Mouse (Mus musculus) v-Abl transformed pro-B cells (cell line): ENCODE results near the gene Rgp1.

Experiments
- in situ Hi-C, 2 experiments: fragments of 400-800 bp; cut with MboI; formaldehyde crosslinking; loops; one replicate each; pipeline ENCODE4 v1.15.1; 2025; ENCODE audit not compliant: unreplicated experiment in 2 of 2

The Rgp1 gene

GRCm38 (mm10) chr4:43631046-43631955 lies 52.8 kb downstream of the Rgp1 start, which contains the start of gene Npr2:
TSS of gene Npr2 (plus strand) at chr4:43631935.
- in situ Hi-C loops, result no loop called here

GRCm38 (mm10) chr4:43631956-43632920 lies 53.7 kb downstream of the Rgp1 start:
- in situ Hi-C loops, result no loop called here

- in situ Hi-C loops, result no loop called here
Observed at GRCm38 (mm10) chr4:43633296-43633695, 54.8 kb downstream of the Rgp1 start.

- in situ Hi-C loops, result no loop called here
Observed at GRCm38 (mm10) chr4:43633736-43634135, 55.2 kb downstream of the Rgp1 start.

GRCm38 (mm10) chr4:43634621-43635374 lies 56.3 kb downstream of the Rgp1 start:
- in situ Hi-C loops, result no loop called here

GRCm38 (mm10) chr4:43636751-43637150 lies 58.2 kb downstream of the Rgp1 start:
- in situ Hi-C loops, result no loop called here
